Mouse (Mus musculus): ENCODE results near the gene Usp19.
A peak's percentile ranks its signal among the peaks of the same experiment; 100 is the strongest.

Gene Usp19

DNA sequence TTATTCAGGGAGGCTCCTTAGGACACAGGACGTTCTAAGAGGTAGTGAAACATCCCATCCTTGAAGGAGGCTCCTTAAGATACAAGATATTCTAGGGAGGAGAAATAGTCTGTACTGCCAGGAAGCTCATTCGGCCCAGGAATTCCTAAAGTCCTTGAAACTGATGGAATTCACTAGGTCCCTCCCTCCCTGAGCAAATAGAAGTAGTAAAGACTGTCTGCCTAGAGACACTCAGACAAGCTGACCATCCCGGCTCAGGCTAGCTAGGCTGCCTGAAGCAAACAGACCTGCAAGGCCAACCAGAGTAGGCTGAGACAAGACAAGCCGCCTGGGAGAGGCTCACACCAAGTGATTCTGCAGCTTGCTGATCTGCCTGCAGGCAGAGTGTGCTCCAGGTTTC lies 20.6 kb upstream of the Usp19 start:
- no peak for DNase-seq

DNA sequence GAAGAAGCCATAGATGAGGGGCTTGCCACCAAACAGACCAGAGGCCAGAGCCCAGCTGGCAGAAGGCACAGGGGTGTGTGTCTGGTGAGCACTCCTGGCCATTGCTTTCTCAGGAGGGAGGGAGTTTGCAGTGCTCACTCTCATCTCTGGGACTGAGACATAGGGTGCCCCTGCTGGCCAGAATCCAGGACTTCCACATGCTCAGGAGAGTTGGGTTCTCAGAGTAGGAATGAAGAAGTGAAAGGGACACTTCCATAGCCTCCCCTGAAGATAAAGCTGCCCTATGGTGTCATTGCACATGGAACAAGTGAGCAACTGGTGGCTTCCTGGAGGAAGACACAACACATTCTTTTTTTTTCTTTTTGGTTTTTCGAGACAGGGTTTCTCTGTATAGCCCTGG lies 15.9 kb upstream of the Usp19 start:
- no peak for DNase-seq

DNA sequence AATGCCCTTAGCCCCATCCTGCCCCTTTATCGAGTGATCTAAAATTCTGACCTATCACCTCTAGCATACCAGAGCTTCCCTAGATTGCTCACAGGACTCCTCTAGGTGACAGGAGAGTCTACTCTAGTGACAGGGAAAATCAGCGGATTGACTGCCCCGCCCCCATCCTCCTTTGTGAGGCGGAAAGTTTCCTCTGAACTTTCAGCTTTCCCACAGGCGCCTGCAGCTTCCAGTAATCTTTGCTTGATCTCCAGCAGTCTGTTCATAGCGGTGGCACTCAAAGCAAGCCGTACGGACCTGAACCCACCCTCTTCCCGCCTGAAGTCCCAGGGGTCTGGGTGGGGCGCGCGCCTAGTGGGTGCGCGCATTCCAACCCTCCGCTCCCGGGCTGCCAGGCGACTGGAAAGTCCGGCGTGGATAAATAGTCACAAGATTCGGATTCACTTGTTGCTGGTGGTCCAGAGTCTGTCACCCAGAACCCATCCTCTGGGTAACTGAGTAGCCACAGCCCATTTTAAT lies 11.7 kb upstream of the Usp19 start:
- DNase-seq = no peak

DNA sequence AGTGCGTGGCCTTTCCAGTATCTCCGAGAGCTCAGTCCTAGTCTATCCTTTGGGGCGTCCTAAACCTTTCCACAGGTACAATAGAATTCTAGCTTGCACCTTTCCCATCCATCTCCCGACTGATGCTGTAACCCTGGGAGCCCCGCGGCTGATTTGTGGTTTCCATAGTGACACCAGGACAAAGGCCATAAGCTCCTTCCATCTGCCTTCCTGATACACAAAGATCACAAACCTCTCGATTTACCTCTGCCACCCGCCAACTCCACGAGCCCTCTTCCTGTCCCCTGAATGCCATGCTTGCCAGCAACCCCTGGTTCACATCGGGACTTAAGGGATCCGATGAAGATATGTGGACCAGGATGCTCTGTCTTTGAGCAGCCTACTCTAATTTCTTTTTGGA lies 11.2 kb upstream of the Usp19 start:
- DNase-seq = no peak

DNA sequence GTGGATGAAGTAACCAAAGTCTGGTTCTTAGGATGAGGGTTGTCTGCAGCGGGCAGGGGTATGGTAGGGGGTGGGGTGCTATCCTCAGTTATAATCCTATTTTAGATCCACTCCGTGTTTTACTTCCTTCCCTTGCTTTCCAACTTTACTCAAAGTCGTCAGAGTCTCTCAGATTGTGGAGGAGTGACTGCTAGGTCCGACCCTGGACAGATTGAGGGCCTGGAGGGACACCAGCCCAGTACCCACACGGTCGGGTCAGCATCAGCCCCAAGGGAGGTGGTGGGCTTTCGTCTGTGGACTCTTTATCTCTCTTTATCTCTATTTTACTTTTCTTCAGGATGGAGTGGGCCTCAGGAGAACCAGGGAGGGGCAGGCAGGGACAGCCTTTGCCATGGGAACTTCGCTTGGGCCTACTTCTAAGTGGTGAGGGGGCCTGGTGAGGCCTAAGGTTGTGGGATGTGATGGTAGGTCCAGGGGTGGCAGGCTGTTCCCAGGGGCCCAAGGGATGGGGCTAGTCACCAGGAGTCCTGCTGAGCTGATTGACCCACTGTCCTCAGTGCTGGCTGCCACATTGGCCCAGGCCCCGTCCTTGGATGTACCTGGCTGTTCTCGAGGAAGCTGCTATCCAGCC lies 10.6 kb upstream of the Usp19 start, which contains the start of gene Lamb2:
Gene Lamb2 (plus strand): TSS at position 16 of the 631 bp plus-strand sequence.
- DNase-seq = no peak

DNA sequence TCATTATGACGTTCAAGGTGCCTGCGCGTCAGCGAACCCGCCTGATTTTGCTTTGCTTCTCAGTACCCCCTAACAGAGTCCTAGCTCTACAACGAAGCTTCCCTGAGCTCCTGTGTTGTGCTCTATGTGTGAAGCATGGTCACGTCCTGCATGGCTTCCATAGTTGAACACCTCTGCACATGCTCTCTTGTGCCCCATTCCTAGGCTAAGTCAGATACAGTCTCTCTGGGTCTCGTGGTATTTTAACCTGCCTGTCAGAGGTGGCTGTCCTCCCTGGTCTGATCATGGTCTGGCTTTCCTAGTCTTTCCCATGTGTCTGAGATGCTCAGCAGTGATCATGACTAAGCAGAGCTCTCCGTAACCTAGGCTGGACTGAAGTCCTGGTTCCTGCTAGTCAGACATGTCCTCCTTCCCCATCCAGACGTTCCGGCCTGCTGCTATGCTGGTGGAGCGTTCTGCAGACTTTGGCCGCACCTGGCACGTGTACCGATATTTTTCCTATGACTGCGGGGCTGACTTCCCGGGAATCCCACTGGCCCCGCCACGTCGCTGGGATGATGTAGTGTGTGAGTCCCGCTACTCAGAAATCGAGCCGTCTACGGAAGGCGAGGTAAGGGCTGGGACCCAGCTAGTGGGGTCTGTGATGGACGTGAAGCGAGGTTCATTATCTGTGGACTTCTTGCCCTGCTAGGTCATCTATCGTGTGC lies 9.4 kb upstream of the Usp19 start:
- no peak for DNase-seq

DNA sequence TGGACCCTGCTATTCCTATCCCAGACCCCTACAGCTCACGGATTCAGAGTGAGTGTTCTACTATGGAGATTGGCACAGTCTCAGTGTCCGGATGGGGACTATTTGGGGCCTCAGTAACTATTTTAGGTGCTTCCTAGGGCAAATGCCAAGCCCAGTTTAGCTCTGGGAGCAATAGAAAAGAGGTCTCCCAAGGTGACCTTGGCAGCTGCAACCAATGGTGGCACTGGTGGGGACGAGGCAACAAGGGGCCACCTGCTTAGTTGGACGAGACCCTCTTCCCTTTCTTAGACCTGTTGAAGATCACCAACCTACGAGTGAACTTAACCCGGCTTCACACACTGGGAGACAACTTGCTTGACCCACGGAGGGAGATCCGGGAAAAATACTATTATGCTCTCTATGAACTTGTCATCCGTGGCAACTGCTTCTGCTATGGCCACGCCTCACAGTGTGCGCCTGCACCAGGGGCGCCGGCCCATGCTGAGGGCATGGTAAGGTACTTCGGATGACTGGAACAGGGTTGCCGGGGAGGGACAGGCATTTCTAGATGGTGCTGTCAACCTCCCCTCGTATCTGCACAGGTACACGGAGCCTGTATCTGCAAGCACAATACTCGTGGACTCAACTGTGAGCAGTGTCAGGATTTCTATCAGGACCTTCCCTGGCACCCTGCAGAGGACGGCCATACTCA lies 8.7 kb upstream of the Usp19 start:
- no peak for DNase-seq

DNA sequence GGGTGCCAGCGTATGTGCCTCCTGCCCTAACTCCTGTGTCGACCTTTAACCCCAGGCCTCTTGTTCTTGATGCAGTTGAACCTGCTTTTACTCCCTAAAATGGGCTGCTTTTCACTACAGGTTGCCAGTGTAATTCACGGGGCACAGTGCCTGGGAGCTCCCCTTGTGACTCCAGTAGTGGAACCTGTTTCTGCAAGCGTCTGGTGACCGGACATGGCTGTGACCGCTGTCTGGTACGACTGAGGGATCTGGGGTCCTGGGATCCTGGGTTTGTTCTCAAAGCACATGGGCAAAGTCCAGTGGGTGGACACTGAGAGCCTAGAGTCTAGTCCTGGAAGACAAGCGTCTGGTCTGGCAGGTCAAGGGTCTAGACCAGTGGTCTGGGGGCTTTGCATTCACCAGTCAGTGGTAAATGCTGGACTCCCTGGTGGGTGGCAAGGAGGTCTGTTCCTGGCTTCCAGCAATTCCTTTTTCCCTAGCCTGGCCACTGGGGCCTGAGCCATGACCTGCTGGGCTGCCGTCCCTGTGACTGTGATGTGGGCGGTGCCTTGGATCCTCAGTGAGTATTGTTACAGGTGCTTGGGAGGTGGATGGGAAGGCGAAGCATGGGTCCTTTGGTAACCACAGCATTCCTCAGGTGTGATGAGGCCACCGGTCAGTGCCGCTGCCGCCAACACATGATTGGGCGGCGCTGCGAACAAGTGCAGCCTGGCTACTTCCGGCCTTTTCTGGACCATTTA lies 7.2 kb upstream of the Usp19 start:
- no peak for DNase-seq

DNA sequence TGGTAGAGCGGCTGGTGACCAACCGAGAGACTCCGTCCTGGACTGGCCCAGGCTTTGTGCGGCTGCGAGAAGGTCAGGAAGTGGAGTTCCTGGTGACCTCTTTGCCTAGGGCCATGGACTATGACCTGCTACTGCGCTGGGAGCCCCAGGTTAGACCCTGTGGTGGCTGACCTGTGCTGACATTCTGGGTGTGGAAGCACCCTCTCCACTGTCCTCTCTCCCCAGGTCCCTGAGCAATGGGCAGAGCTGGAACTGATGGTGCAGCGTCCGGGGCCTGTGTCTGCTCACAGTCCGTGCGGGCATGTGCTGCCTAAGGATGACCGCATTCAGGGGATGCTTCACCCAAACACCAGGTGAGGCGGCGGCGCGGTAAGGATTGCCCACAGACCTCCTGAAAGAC lies 6.4 kb upstream of the Usp19 start:
- no peak for DNase-seq

DNA sequence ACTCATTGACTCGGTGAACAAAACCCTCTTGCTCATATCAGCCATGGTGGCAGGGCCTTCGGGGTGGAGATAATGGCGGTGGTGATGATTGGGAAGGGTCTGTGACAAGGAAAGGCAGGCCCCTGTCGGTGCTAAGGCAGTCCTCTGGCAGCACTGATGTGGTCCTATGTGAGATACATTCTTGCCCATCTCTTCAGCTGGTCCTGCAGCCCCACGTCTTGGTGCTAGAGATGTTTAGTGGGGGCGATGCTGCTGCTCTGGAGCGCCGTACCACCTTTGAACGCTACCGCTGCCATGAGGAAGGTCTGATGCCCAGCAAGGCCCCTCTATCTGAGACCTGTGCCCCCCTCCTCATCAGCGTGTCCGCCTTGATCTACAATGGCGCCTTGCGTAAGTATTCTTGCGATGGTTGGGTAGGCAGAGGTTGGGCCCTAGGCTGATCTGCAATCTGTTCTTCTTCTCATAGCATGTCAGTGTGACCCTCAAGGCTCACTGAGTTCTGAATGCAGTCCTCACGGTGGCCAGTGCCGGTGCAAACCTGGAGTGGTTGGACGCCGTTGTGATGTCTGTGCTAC lies 5.0 kb upstream of the Usp19 start:
- no peak for DNase-seq

DNA sequence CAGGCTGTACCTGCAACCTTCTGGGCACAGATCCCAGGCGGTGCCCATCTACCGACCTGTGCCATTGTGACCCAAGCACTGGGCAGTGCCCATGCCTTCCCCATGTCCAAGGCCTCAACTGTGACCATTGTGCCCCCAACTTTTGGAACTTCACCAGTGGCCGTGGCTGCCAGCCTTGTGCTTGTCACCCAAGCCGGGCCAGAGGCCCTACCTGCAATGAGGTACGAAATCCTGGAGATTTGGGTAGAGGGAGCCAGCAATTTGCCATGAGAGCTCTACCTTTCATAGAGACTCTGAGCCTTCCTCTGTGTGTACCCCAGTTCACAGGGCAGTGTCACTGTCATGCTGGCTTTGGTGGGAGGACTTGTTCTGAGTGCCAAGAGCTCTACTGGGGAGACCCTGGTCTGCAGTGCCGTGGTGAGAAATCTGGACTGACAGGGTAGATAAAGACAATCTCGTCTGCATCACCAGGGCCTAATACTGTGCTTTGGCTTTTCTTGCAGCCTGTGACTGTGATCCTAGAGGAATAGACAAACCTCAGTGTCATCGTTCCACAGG lies 3.4 kb upstream of the Usp19 start:
- no peak for DNase-seq

DNA sequence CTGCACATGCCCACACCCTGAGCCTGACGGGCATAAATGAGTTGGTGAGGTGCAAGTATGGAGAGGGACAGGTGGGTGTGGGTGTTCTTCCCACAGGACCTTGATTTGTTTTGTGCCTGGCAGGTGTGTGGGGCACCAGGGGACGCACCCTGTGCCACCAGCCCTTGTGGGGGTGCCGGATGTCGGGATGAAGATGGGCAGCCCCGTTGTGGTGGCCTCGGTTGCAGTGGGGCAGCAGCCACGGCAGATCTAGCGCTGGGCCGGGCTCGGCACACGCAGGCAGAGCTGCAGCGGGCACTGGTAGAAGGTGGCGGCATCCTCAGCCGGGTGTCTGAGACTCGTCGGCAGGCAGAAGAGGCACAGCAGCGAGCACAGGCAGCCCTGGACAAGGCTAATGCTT lies 2.0 kb upstream of the Usp19 start:
- DNase-seq = no peak

DNA sequence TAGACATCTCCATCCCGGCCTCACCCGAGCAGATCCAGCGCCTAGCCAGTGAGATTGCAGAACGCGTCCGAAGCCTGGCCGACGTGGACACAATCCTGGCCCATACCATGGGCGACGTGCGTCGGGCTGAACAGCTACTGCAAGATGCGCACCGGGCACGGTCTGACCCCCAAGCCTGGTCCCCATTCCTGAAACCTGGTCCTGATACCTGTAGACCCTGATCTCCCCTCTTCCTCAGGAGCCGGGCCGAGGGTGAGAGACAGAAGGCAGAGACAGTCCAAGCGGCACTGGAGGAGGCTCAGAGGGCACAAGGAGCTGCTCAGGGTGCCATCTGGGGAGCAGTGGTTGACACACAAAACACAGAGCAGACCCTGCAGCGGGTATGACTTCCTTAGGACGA lies 1.2 kb upstream of the Usp19 start:
- no peak for DNase-seq

DNA sequence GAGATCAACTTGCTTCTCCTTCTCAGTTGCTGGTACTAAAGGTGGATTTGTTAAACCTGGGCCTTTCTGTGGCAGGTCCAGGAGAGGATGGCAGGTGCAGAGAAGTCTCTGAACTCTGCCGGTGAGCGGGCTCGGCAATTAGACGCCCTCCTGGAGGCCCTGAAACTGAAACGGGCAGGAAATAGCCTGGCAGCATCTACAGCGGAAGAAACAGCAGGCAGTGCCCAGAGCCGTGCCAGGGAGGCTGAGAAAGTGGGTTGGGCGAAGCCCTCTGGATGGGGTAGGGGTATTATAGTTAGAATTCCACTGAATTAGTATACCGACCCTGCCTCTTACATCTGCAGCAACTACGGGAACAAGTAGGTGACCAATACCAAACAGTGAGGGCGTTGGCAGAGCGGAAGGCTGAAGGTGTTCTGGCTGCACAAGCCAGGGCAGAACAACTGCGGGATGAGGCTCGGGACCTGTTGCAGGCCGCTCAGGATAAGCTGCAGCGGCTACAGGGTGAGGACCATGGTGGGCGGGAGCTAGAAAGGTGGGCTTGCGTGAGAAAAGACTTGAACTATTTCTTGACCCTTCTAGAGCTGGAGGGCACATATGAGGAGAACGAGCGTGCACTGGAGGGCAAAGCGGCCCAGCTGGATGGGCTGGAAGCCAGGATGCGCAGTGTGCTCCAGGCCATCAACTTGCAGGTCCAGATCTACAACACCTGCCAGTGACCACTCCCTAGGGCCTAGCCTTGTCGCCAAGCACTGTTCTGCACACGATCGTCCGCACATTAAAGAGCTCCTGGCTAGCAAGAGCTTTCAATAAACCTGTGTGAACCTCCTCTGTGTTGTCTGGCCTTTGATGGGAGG lies 472 bp upstream of the Usp19 start:
- DNase-seq = peak; percentile 54

DNA sequence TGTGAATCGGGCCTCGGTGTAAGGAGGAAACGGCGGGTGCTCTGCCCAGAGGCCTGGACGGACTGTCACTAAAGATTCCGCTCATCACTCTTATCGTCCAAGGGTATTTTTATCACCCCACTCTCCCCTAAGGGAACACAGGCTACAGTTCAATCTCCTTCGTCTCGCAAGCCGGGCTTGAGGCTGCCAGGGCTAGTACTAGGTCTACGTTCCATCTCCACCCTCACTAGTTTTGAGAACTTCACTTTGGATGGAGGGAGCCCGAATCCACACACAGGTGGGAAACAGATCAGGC lies 831 bp downstream of the Usp19 start:
- no peak for DNase-seq

DNA sequence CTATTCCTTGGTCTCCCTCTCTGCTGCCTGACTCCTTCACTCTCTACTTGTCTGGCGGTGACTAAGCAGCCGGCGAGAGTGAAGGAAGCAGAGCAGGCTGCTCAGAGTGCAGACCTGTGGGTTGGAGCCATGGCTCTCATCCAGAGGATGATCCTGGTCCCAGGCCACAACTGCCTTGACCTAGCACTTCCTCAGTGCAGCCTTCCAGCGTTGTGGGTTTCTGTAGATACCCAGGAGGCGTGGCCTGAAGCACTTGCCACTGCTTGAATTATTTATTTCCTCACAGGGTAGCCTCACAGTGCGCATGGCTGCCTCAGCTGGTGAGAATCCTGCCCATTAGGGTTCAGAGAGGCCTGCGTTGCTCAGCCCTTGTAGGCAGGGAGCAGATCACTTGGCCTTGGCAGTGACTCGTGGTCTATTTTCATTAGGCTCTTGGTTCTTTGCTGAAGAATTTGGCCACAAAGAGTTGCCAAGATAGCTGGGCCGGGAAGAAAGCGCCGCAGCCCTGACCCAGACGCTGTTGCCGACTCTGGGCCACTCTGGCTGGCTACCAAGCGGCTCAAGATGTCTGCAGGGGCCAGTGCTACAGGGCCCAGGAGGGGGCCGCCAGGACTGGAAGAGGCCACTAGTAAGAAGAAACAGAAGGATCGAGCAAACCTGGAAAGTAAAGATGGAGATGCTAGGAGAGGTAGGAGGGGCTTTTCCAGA lies 1.8 kb downstream of the Usp19 start:
- DNase-seq = no peak

DNA sequence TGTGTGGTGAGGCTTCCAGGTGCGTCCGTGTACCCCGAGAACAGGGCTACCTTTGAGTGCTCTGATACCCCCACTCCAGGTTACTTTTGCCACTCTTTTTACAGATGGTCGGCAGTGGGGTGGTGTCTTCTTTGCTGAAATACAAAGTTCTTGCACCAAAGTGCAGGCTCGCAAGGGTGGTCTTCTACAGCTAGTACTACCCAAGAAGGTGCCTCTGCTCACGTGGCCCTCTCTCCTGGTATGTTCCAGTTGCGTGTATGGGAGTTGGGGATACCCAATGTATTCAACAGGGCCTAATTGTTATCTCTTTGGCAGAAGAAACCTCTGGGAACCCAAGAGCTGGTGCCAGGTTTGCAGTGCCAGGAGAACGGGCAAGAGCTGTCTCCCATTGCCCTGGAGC lies 2.8 kb downstream of the Usp19 start:
- DNase-seq = no peak

DNA sequence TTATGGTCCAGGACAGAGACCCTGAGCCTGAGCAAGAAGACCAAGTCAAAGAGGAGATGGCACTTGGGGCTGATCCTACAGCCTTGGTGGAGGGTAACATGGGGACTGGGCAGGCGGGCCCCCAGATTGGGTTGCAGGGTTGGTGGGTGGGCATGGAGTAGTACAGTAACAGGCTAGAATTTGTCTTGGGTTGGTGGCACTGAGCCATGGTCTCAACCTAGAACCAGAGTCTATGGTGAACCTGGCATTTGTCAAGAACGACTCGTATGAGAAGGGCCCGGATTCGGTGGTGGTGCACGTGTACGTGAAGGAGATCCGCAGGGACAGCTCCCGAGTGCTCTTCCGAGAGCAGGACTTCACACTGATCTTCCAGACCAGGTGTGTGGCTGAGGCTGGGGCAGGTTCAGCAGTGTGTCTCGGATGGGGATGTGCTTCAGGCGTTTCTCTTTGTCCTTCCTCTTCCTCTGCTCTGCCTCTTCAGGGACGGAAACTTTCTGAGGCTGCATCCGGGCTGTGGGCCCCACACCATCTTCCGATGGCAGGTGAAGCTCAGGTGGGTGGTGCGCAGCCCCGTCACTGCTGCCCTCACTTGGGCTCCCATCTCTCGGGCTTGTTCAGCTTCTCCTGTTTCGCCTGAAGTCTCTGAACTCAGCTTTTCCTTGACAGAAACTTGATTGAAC lies 3.9 kb downstream of the Usp19 start:
- DNase-seq = no peak

DNA sequence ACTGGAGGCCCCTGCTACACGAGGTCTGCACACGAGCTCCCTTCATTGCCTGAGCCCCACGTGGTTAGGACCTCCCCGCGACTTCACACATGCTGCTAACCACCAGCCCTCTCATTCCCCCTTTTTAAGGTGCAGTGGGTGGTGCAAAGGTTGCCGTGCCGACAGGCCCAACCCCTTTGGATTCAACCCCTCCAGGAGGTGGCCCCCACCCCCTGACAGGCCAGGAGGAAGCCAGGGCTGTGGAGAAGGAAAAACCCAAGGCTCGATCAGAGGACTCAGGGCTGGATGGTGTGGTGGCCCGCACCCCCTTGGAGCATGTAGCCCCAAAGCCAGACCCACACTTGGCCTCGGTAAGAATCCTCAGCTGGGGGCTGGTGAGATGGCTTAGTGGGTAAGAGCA lies 4.5 kb downstream of the Usp19 start:
- no peak for DNase-seq

DNA sequence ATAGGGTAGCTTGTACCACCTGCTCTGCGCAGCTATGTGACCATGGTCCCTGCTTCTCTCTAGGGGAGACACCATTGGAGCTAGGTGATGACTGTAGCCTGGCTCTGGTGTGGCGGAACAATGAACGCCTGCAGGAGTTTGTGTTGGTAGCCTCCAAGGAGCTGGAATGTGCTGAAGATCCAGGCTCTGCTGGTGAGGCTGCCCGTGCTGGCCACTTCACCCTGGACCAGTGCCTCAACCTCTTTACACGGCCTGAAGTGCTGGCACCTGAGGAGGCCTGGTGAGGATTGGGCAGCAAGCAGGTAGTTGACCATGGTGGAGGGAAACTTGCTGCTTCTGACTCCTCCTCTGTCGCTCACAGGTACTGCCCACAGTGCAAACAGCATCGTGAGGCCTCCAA lies 8.8 kb downstream of the Usp19 start:
- DNase-seq = no peak

DNA sequence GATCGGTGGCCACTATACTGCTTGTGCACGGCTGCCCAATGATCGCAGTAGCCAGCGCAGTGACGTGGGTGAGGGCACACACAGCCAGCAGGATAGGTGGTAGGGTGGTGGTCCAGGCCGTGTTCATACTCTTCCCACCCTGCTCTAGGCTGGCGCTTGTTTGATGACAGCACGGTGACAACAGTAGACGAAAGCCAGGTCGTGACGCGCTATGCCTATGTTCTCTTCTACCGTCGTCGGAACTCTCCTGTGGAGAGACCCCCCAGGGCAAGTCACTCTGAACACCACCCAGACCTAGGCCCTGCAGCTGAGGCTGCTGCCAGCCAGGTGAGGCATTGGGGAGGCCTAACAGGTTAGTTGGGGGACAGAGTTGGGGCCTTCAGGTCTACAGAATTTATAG lies 9.5 kb downstream of the Usp19 start:
- DNase-seq = no peak

All from cerebellum, adult 9-11 months (tissue).